ENCODE assay signal across 27 mouse cellular contexts in the genomic region with DNA sequence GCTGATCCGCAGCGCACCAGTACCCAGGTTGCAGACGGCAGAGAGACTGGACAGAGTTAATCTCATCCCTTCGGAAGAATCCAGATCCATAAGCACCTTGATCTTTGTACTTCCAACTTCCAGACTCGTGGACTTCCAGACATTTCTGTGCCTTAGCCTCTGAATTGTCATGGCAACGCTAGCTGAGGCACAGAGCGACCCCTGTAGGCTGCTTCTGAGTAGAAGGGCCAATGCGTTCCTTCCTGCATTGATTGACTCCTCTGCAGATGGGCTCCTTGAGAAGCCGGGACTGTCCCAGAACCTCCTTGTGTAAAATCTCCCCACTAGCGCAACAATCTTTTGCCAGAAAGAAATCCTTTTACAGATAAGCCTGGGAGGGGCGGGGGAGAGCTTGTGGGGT.
DNase-seq lines count a peak whose midpoint lies in the region; ATAC-seq and TF ChIP-seq lines count a peak whose summit lies in the region.
"Had no signal": no experiment of that assay in that cellular context is flagged by ENCODE, and none has a peak within 500 bp of the region (broad histone marks: within the 10 kb centered on the region; RNA-seq: fewer than 3 reads in every experiment).

No protein-coding gene starts in this region.

- no peaks in the 10 kb centered on the region for H3K36me3 ChIP-seq in kidney, embryonic 16.5 days (ENCODE audit: insufficient read depth, low read length)
- H3K36me3 ChIP-seq in kidney, adult 2 months (ENCODE audit: control insufficient read depth, insufficient read depth, low read length) = no peaks in the 10 kb centered on the region
- H3K36me3 ChIP-seq in midbrain, postnatal 0 days (ENCODE audit: insufficient read depth, low read length) = no peaks in the 10 kb centered on the region
- H3K36me3 ChIP-seq in midbrain, embryonic 15.5 days (replicated peaks) = no peaks in the 10 kb centered on the region
- no peaks in the 10 kb centered on the region for H3K36me3 ChIP-seq in stomach, postnatal 0 days (ENCODE audit: control insufficient read depth, insufficient read depth, low read length)
- H3K36me3 ChIP-seq: hindbrain, embryonic 15.5 days; intestine, embryonic 15.5 days; limb, embryonic 15.5 days; liver, embryonic 15.5 days; lung, embryonic 15.5 days had no signal

- intact Hi-C loops in gastrocnemius, postnatal 36 days (cut with DNase I) = no loop called here

- H3K4me3 ChIP-seq in kidney, embryonic 16.5 days (ENCODE audit: low read length) = no peak overlapping the region
- no peak overlapping the region for H3K4me3 ChIP-seq in kidney, adult 2 months (ENCODE audit: insufficient read depth, low read depth, low read length)
- no peak overlapping the region for H3K4me3 ChIP-seq in midbrain, postnatal 0 days (ENCODE audit: low read depth, low read length)
- no peak overlapping the region for H3K4me3 ChIP-seq in midbrain, embryonic 15.5 days
- H3K4me3 ChIP-seq in stomach, postnatal 0 days (ENCODE audit: low read depth, low read length) = no peak overlapping the region
- H3K4me3 ChIP-seq: hindbrain, embryonic 15.5 days; intestine, embryonic 15.5 days; limb, embryonic 15.5 days; liver, embryonic 15.5 days; lung, embryonic 15.5 days had no signal

- no peak overlapping the region for H3K9ac ChIP-seq in kidney, embryonic 16.5 days (replicated peaks; ENCODE audit: low read length)
- no peak overlapping the region for H3K9ac ChIP-seq in midbrain, postnatal 0 days (replicated peaks; ENCODE audit: low read length, poor library complexity, severe bottlenecking)
- no peak overlapping the region for H3K9ac ChIP-seq in midbrain, embryonic 15.5 days
- no peak overlapping the region for H3K9ac ChIP-seq in stomach, postnatal 0 days (ENCODE audit: low read length)
- H3K9ac ChIP-seq: hindbrain, embryonic 15.5 days; intestine, embryonic 15.5 days; limb, embryonic 15.5 days; liver, embryonic 15.5 days; lung, embryonic 15.5 days had no signal

- peak overlapping the region; percentile 30 for H3K4me2 ChIP-seq in kidney, embryonic 16.5 days (replicated peaks; ENCODE audit: low read depth, low read length)
- H3K4me2 ChIP-seq in midbrain, postnatal 0 days (ENCODE audit: low read depth, low read length, poor library complexity, severe bottlenecking) = no peak overlapping the region
- no peak overlapping the region for H3K4me2 ChIP-seq in midbrain, embryonic 15.5 days
- H3K4me2 ChIP-seq in stomach, postnatal 0 days (replicated peaks; ENCODE audit: low read depth) = no peak overlapping the region
- H3K4me2 ChIP-seq: hindbrain, embryonic 15.5 days; intestine, embryonic 15.5 days; limb, embryonic 15.5 days; liver, embryonic 15.5 days; lung, embryonic 15.5 days had no signal

- no peak for TF ChIP-seq CTCF in kidney, adult 2 months (conservative IDR thresholded peaks at IDR 0.05; ENCODE audit: insufficient read depth, insufficient read length, low read depth, low read length)
- peak; percentile 43 for TF ChIP-seq CTCF in midbrain, postnatal 0 days (IDR thresholded peaks at IDR 0.05)
- TF ChIP-seq CTCF in stomach, postnatal 0 days (IDR thresholded peaks at IDR 0.05; ENCODE audit: low read depth) = 0 out of 2 replicates have a peak, but pooled peaks have one; percentile 7

- H3K27ac ChIP-seq in kidney, embryonic 16.5 days (ENCODE audit: low read length) = peak overlapping the region; percentile 7; the same call in 1 of the 2 replicates
- H3K27ac ChIP-seq in kidney, adult 2 months (ENCODE audit: insufficient read depth, low read depth, low read length) = no peak overlapping the region
- no peak overlapping the region for H3K27ac ChIP-seq in midbrain, postnatal 0 days (ENCODE audit: low read depth, low read length)
- H3K27ac ChIP-seq in midbrain, embryonic 15.5 days = no peak overlapping the region
- no peak overlapping the region for H3K27ac ChIP-seq in stomach, postnatal 0 days (replicated peaks)
- H3K27ac ChIP-seq: hindbrain, embryonic 15.5 days; intestine, embryonic 15.5 days; limb, embryonic 15.5 days; liver, embryonic 15.5 days; lung, embryonic 15.5 days had no signal

- H3K27me3 ChIP-seq in kidney, embryonic 16.5 days (ENCODE audit: insufficient read depth, low read length) = no peaks in the 10 kb centered on the region
- no peaks in the 10 kb centered on the region; the same call in 1 of the 2 replicates for H3K27me3 ChIP-seq in kidney, adult 2 months (replicated peaks; ENCODE audit: control insufficient read depth, insufficient read depth, low read length)
- no peaks in the 10 kb centered on the region for H3K27me3 ChIP-seq in midbrain, postnatal 0 days (ENCODE audit: insufficient read depth, low read length)
- H3K27me3 ChIP-seq in midbrain, embryonic 15.5 days (replicated peaks) = no peaks in the 10 kb centered on the region
- no peaks in the 10 kb centered on the region for H3K27me3 ChIP-seq in stomach, postnatal 0 days (ENCODE audit: control insufficient read depth, insufficient read depth, low read length)
- H3K27me3 ChIP-seq: hindbrain, embryonic 15.5 days; intestine, embryonic 15.5 days; limb, embryonic 15.5 days; liver, embryonic 15.5 days; lung, embryonic 15.5 days had no signal

- H3K4me1 ChIP-seq in kidney, embryonic 16.5 days (ENCODE audit: insufficient read depth, low read length) = peaks cover 14% of the 10 kb centered on the region
- H3K4me1 ChIP-seq in kidney, adult 2 months (ENCODE audit: control insufficient read depth, insufficient read depth, low read length) = no peaks in the 10 kb centered on the region
- no peaks in the 10 kb centered on the region for H3K4me1 ChIP-seq in midbrain, postnatal 0 days (ENCODE audit: insufficient read depth, low read length)
- H3K4me1 ChIP-seq in midbrain, embryonic 15.5 days = no peaks in the 10 kb centered on the region
- H3K4me1 ChIP-seq in stomach, postnatal 0 days (replicated peaks; ENCODE audit: control insufficient read depth, insufficient read depth) = no peaks in the 10 kb centered on the region
- H3K4me1 ChIP-seq: hindbrain, embryonic 15.5 days; intestine, embryonic 15.5 days; limb, embryonic 15.5 days; liver, embryonic 15.5 days had no signal

- TF ChIP-seq EP300 in stomach, postnatal 0 days (optimal IDR thresholded peaks at IDR 0.05) = no peak

- H3K9me3 ChIP-seq in kidney, embryonic 16.5 days (ENCODE audit: low read length) = no peaks in the 10 kb centered on the region
- no peaks in the 10 kb centered on the region for H3K9me3 ChIP-seq in midbrain, postnatal 0 days (ENCODE audit: low read length)
- no peaks in the 10 kb centered on the region for H3K9me3 ChIP-seq in midbrain, embryonic 15.5 days
- no peaks in the 10 kb centered on the region for H3K9me3 ChIP-seq in stomach, postnatal 0 days (ENCODE audit: control insufficient read depth, low read length)
- H3K9me3 ChIP-seq: hindbrain, embryonic 15.5 days; intestine, embryonic 15.5 days; limb, embryonic 15.5 days; liver, embryonic 15.5 days; lung, embryonic 15.5 days had no signal

- DNase-seq in embryo, embryonic 11 days = peak; percentile 18
- DNase-seq in embryo, embryonic 9.5 days (ENCODE audit: extremely low spot score) = no peak
- DNase-seq in kidney, adult 2 months = no peak
- DNase-seq in midbrain, postnatal 0 days (ENCODE audit: low spot score) = peak; percentile 9
- DNase-seq in stomach, postnatal 0 days (ENCODE audit: low spot score) = no peak
- no peak for DNase-seq in gastrocnemius, postnatal 36 days
- DNase-seq: adrenal gland, adult 8-10 months; cerebellum, adult 18-20 months; cerebellum, postnatal 14 days; gastrocnemius, postnatal 25 days; heart, postnatal 4 days; left cerebral cortex, postnatal 4 days; lung, postnatal 4 days; retina, postnatal 1 day; right cerebral cortex, postnatal 25 days; spleen, adult 18-20 months; thymus, adult 18-20 months; thymus, postnatal 36 days had no signal

- WGBS in kidney, embryonic 16.5 days = 59% methylated on average over 11 of the region's 11 CpGs
- 57% methylated on average over 11 of the region's 11 CpGs for WGBS in kidney, adult 2 months
- WGBS in midbrain, postnatal 0 days = 66% methylated on average over 11 of the region's 11 CpGs
- WGBS in midbrain, embryonic 15.5 days = 66% methylated on average over 11 of the region's 11 CpGs
- WGBS in stomach, postnatal 0 days = 73% methylated on average over 11 of the region's 11 CpGs

- no peak for ATAC-seq in kidney, embryonic 16.5 days (ENCODE audit: low FRiP score, low TSS enrichment)
- no peak for ATAC-seq in midbrain, postnatal 0 days (ENCODE audit: low FRiP score)
- ATAC-seq in midbrain, embryonic 15.5 days (replicated peaks) = no peak
- no peak for ATAC-seq in stomach, postnatal 0 days (ENCODE audit: low FRiP score, low TSS enrichment)
- ATAC-seq: activated CD4-positive, CD25-positive, alpha-beta regulatory T cell, adult 4 months; forebrain, embryonic 16.5 days; intestine, embryonic 15.5 days had no signal

- TF ChIP-seq POLR2A in kidney, adult 2 months (IDR thresholded peaks at IDR 0.05; ENCODE audit: low read depth, low read length) = no peak

Comparison
In these comparisons a context has a peak if more than half of its experiments do, and no peak if none do; other contexts are left out.
1. DNase-seq: peak in embryo, embryonic 11 days (single experiment) and midbrain, postnatal 0 days (single experiment); none in embryo, embryonic 9.5 days (single experiment), kidney, adult 2 months (single experiment), stomach, postnatal 0 days (single experiment) and gastrocnemius, postnatal 36 days (0 of 2).